Mouse (Mus musculus) ES-E14 (cell line): Measurements from ENCODE around the gene Cep128. TPM values are rescaled to one million over a fixed set of nuclear protein-coding genes. Genes with fewer than 3 reads are reported as not detected.

Experiments used
- DNase-seq: peaks from one replicate; pipeline ENCODE4 v3.0.0-alpha.2; 2013; ENCODE audit warnings: low read depth, low spot score
- H3K27ac ChIP-seq: 2 replicates; pipeline ENCODE4 v1.5.1; 2012; ENCODE audit warnings: low read depth, mild to moderate bottlenecking, low read length, moderate library complexity, mixed read lengths; ENCODE audit not compliant: poor library complexity, insufficient read depth, severe bottlenecking
- H3K36me3 ChIP-seq: 2 replicates; pipeline ENCODE4 v1.6.1; 2012; ENCODE audit warnings: mild to moderate bottlenecking, low read length, moderate library complexity, mixed read lengths; ENCODE audit not compliant: control insufficient read depth, poor library complexity, insufficient read depth, severe bottlenecking
- H3K4me1 ChIP-seq, 2 experiments: fragments of 150-350 bp in 1 of 2; sonication (generic) in 1 of 2; 2 replicates each; pipeline ENCODE4 v1.6.1; 2012; ENCODE audit warnings: low read length in 2 of 2, mild to moderate bottlenecking in 1 of 2, mixed read lengths in 1 of 2; ENCODE audit not compliant: control insufficient read depth in 2 of 2, insufficient read depth in 2 of 2, poor library complexity in 1 of 2
- H3K4me3 ChIP-seq, 2 experiments: fragments of 150-350 bp in 1 of 2; sonication (generic) in 1 of 2; 2 replicates each; pipeline ENCODE4 v1.5.1; 2012; ENCODE audit warnings: low read length in 2 of 2, low read depth in 1 of 2, mild to moderate bottlenecking in 1 of 2, mixed read lengths in 1 of 2; ENCODE audit not compliant: insufficient read depth in 1 of 2, poor library complexity in 1 of 2, severe bottlenecking in 1 of 2
- H3K9ac ChIP-seq: 2 replicates; pipeline ENCODE4 v1.6.1; 2012; ENCODE audit warnings: low read depth, mild to moderate bottlenecking, low read length, mixed read lengths; ENCODE audit not compliant: poor library complexity, insufficient read depth, severe bottlenecking
- H3K9me3 ChIP-seq: fragments of 150-350 bp; sonication (generic); 2 replicates; pipeline ENCODE4 v1.6.1; 2012; ENCODE audit warnings: low read depth, mild to moderate bottlenecking, low read length; ENCODE audit not compliant: control insufficient read depth, insufficient read depth
- CHD2 ChIP-seq: IDR thresholded peaks from 2 replicates; pipeline ENCODE4 v1.6.1; 2014; ENCODE audit warnings: mild to moderate bottlenecking, low read depth, low read length, inconsistent platforms
- HCFC1 ChIP-seq: IDR thresholded peaks from 2 replicates; pipeline ENCODE4 v1.6.1; 2012; ENCODE audit warnings: low read length, inconsistent platforms, borderline replicate concordance; ENCODE audit not compliant: insufficient read depth
- MAFK ChIP-seq: IDR thresholded peaks from 2 replicates; pipeline ENCODE4 v1.6.1; 2014; ENCODE audit warnings: mild to moderate bottlenecking, low read depth, low read length, inconsistent platforms; ENCODE audit not compliant: insufficient read depth
- ZC3H11A ChIP-seq: IDR thresholded peaks from 2 replicates; pipeline ENCODE4 v1.6.1; 2012; ENCODE audit warnings: low read depth, mild to moderate bottlenecking, inconsistent platforms, low read length, borderline replicate concordance
- ZNF384 ChIP-seq: IDR thresholded peaks from 2 replicates; pipeline ENCODE4 v1.6.1; 2012; ENCODE audit warnings: low read depth, low read length, inconsistent platforms
- in situ Hi-C, 2 experiments: fragments of 600-800 bp; cut with MboI; formaldehyde crosslinking; loops; one replicate each; pipeline ENCODE4 v1.15.1; 2025; ENCODE audit warnings: low sequenced_read_pairs in 2 of 2, inconsistent platforms in 1 of 2; ENCODE audit not compliant: unreplicated experiment in 2 of 2
- total RNA-seq: library from RNA; depleted of rRNA; stranded (reverse); fragments of 300-350 nt; gene quantifications from 2 replicates; pipeline ENCODE4 v1.2.3, GENCODE M21; 2012; rRNA removed

Gene Cep128
- total RNA-seq, 1 experiment, result 10.1 TPM

- no peaks in the 10 kb centered on the region for H3K4me1 ChIP-seq
- H3K4me3 ChIP-seq, result no peak overlapping the region
- 0 out of 2 replicates have a peak, but pooled peaks cover 2% of the 10 kb centered on the region for H3K9me3 ChIP-seq
- peak; percentile 29 for DNase-seq
- H3K36me3 ChIP-seq, result no peaks in the 10 kb centered on the region
- H3K9ac ChIP-seq, result no peak overlapping the region
- TF ChIP-seq ZNF384 (no peak), ZC3H11A (no peak), MAFK (no peak), CHD2 (no peak), HCFC1 (no peak)
- peak overlapping the region; percentile 84; the same call in 1 of the 2 replicates for H3K27ac ChIP-seq
- in situ Hi-C loops, result no loop called here
These were observed 408.8 kb downstream of the Cep128 start for GRCm38 (mm10) chr12:90975429-90975828.

GRCm38 (mm10) chr12:90971156-90971555, 413.1 kb downstream of the Cep128 start:
- Histone ChIP-seq H3K4me3 (no peak overlapping the region), H3K27ac (no peak overlapping the region), H3K9ac (no peak overlapping the region), H3K4me1 (no peaks in the 10 kb centered on the region), H3K36me3 (no peaks in the 10 kb centered on the region), H3K9me3 (no peaks in the 10 kb centered on the region)
- in situ Hi-C loops, result no loop called here
- no peak for DNase-seq
- TF ChIP-seq CHD2 (no peak), ZC3H11A (no peak), MAFK (no peak)

GRCm38 (mm10) chr12:90961386-90962017, 422.7 kb downstream of the Cep128 start:
- in situ Hi-C loops, result no loop called here
- DNase-seq, result no peak
- TF ChIP-seq ZC3H11A (no peak), ZNF384 (no peak), HCFC1 (no peak), CHD2 (no peak), MAFK (no peak)
- H3K9ac ChIP-seq, result no peak overlapping the region
- H3K36me3 ChIP-seq, result no peaks in the 10 kb centered on the region
- no peaks in the 10 kb centered on the region for H3K4me1 ChIP-seq
- H3K27ac ChIP-seq, result no peak overlapping the region
- H3K9me3 ChIP-seq, result no peaks in the 10 kb centered on the region
- H3K4me3 ChIP-seq, result no peak overlapping the region

- DNase-seq, result no peak
These were observed 429.3 kb downstream of the Cep128 start for GRCm38 (mm10) chr12:90954740-90955473.

More at GRCm38 (mm10) chr12:90954740-90955473, 429.3 kb downstream of the Cep128 start:
- in situ Hi-C loops, result no loop called here
- H3K4me3 ChIP-seq, result no peak overlapping the region
- H3K9me3 ChIP-seq, result no peaks in the 10 kb centered on the region
- TF ChIP-seq ZC3H11A, result no peak
- no peak for TF ChIP-seq HCFC1
- H3K36me3 ChIP-seq, result no peaks in the 10 kb centered on the region
- H3K27ac ChIP-seq, result no peak overlapping the region
- no peaks in the 10 kb centered on the region for H3K4me1 ChIP-seq
- H3K9ac ChIP-seq, result no peak overlapping the region

Other genes starting within 250 kb of the Cep128 start
- gene Tshr, start 154 bp upstream of the Cep128 start, total RNA-seq, result 0.11 and 0.22 TPM in 2 replicates
- gene Gtf2a1, start 206.1 kb upstream of the Cep128 start, total RNA-seq, result 27.9 and 38.0 TPM in 2 replicates